Mouse (Mus musculus): ENCODE results near the gene Rheb. TPM values are rescaled to one million over a fixed set of nuclear protein-coding genes. Genes with fewer than 3 reads are reported as not detected.
"Not testable (repeated sequence)": the region's sequence is repeated elsewhere in the genome, so short reads cannot be mapped to it uniquely, and the experiment has no call there.

Rheb gene
- polyA plus RNA-seq, 1 experiment from 2014 or later: 189 TPM

DNA sequence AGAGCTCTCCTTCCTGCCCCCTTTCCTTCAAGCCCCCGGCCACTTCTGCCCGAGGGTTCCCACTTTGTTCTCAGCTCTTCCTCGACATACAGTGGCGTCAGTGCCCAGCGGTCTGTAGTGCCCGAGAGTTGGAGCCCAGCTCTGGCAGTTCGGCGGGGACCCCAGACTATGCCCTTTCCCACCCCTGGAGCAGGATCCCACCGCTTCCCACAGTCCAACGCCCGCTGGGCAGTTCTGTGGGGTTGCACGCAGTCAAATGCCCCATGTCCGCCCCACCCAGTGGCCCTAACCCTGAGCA, 63.6 kb downstream of the Rheb start:
- H3K4me3 ChIP-seq: peak overlapping the region; percentile 8; the same call in 1 of the 2 replicates
- H3K4me1 ChIP-seq: peaks cover 6% of the 10 kb centered on the region
- no peaks in the 10 kb centered on the region for H3K9me3 ChIP-seq
- WGBS: 41% methylated on average over 13 of the region's 13 CpGs
- no peak overlapping the region for H3K9ac ChIP-seq (replicated peaks)
- H3K27me3 ChIP-seq: peaks cover 19% of the 10 kb centered on the region
- H3K27ac ChIP-seq (replicated peaks): no peak overlapping the region
- no peaks in the 10 kb centered on the region for H3K36me3 ChIP-seq
- ATAC-seq (ENCODE audit: low FRiP score, low read depth): no peak
- H3K4me2 ChIP-seq (replicated peaks): peak overlapping the region; percentile 28

DNA sequence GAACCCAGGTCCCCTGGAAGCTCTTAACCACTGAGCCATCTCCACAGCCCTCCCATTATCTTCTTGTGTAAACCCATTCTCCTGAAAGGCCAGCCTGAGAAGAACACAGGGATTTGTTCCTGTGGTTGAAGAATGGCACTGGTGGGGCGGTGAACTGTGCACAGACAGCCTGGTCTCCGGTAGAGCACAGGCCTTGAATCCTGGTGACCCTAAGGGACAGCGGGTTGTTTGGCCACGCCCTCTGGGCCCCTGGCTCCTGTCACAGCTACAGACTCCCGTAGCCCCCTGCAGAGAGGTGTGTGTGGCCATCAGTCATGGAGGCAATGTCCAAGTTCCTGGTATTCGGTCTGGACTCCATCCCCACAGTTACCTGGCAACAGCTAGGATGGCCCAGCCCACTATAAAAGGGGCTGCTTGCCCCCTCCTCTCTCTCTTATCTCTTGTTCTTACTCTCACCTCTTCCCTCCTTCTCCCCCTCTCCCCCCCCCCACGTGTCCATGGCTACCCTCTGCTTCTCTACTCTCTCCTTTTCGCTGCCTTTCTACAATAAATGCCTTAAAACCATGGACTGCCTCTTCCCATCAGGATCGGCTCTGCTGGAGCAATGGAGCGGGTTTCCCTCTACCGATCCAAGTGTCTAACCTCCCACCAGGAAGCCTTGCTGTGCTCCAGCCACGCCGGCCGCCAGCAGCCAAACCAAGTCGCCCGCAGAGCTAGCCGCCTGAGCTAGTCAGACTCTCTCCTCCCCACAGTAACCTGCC, 64.2 kb downstream of the Rheb start:
- ATAC-seq (ENCODE audit: low FRiP score, low read depth): no peak
- H3K4me3 ChIP-seq: peak overlapping the region; percentile 8; the same call in 1 of the 2 replicates
- peaks cover 19% of the 10 kb centered on the region for H3K27me3 ChIP-seq
- H3K36me3 ChIP-seq: no peaks in the 10 kb centered on the region
- WGBS: 15% methylated on average over 17 of the region's 17 CpGs
- H3K9ac ChIP-seq (replicated peaks): no peak overlapping the region
- peak overlapping the region; percentile 28 for H3K4me2 ChIP-seq (replicated peaks)
- H3K27ac ChIP-seq (replicated peaks): no peak overlapping the region
- H3K4me1 ChIP-seq: peaks cover 6% of the 10 kb centered on the region
- no peaks in the 10 kb centered on the region for H3K9me3 ChIP-seq

DNA sequence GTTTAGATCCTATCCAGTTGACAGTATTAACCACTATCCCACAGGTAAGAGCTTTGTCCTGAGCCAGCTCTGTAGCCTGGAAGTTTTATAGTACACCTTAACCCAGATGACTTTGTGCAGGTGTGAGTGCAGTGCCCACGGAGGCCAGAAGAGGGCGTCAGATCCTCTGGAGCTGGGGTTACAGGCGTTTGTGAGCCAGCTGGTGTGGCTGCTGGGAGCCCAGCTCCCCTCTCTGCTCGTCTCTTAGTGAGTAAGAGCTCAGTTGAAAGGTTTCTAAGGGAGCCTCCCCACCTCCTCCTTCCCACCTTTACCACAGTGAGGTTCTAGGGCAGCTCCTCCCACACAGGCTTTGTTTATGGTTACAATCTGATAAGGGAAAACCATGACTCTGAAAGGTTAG, 65.7 kb downstream of the Rheb start:
- Histone ChIP-seq H3K27ac (replicated peaks) (no peak overlapping the region), H3K4me1 (peaks cover 6% of the 10 kb centered on the region), H3K36me3 (no peaks in the 10 kb centered on the region), H3K4me2 (replicated peaks) (no peak overlapping the region), H3K9ac (replicated peaks) (no peak overlapping the region), H3K9me3 (no peaks in the 10 kb centered on the region), H3K27me3 (peaks cover 19% of the 10 kb centered on the region), H3K4me3 (no peak overlapping the region)
- ATAC-seq (ENCODE audit: low FRiP score, low read depth): no peak
- 76% methylated on average over 4 of the region's 4 CpGs for WGBS

DNA sequence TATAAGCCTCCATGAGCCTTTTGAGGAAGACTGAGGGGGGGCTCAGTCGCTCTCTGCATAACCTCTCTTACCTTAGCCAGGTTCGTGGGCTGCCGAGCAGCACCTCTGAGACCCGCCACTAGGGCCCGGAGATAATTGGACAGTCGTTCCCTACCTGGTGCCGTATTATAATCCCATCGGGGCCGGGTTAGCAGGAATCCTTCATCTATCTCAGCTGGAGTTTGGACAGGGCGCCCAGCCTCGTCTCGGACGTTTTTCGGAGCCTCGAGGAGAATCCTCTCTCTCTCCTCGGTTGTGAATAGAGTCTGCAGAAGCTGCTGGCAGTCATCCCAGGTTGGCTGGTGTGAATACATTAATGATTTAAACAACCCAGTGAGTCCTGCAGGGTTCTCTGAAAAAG, 67.9 kb downstream of the Rheb start:
- not testable (repeated sequence) for ATAC-seq (ENCODE audit: low FRiP score, low read depth)
- WGBS: 90% methylated on average over 16 of the region's 16 CpGs

DNA sequence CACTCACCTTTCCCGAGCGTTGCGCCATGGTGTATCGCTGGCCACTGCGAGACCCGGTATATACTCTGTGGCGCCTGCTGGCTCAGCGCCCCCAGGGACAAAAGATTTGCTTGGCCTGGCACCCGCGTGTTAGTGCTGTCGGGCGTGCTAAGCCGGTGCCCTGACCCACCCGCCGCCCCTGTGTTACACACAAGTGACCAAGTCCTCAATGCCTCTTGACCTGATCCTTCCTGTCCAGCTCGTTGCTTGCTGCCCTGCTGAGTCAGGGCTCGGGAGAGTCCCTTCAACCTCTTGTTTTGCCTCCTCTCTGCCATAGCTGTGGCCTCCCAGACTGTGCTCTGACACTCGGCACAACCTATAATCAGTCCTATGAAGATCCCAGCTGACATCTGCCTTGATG, 84.6 kb downstream of the Rheb start, which contains the start of gene Crygn:
TSS of gene Crygn (minus strand) at position 193 of the 400 bp plus-strand sequence.
- Histone ChIP-seq H3K27ac (replicated peaks) (no peak within 1 kb of the TSS), H3K4me3 (no peak within 1 kb of the TSS), H3K9ac (replicated peaks) (no peak within 1 kb of the TSS; the same call in 1 of the 2 replicates), H3K4me1 (no peaks in the 10 kb centered on the region), H3K9me3 (no peaks in the 10 kb centered on the region), H3K36me3 (no peaks in the 10 kb centered on the region), H3K4me2 (replicated peaks) (no peak within 1 kb of the TSS), H3K27me3 (peaks cover 4% of the 10 kb centered on the region; the same call in 1 of the 2 replicates)
- no peak for ATAC-seq (ENCODE audit: low FRiP score, low read depth)
- WGBS: 27% methylated on average over 18 of the region's 18 CpGs

More for the DNA sequence above, 67.9 kb downstream of the Rheb start:
- H3K4me3 ChIP-seq; H3K9me3 ChIP-seq; H3K36me3 ChIP-seq; H3K9ac ChIP-seq (replicated peaks); H3K4me2 ChIP-seq (replicated peaks); H3K27ac ChIP-seq (replicated peaks); H3K4me1 ChIP-seq: not testable (repeated sequence)
- H3K27me3 ChIP-seq: peaks cover 13% of the 10 kb centered on the region

DNA sequence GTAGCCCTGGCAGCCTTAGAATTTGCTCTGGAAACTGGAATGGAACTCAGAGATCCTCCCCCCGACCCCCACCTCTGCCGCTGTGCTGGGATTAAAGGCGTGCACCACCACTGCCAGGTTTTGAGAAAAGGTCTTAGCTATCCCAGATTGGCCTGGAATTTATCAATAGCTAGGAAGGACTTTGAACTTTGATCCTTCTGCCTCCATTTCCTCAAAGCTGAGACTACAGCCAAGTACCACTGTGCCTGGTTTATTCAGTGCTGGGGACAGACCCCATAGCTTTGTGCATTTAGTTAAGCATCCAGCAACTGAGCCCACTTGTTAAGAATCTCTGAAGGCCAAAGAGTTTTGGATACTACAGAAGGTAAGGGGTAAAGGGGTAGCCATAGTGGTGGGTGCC, 85.5 kb downstream of the Rheb start:
- H3K9me3 ChIP-seq: no peaks in the 10 kb centered on the region
- no peak overlapping the region for H3K4me2 ChIP-seq (replicated peaks)
- ATAC-seq (ENCODE audit: low FRiP score, low read depth): no peak
- H3K9ac ChIP-seq (replicated peaks): no peak overlapping the region
- H3K4me3 ChIP-seq: no peak overlapping the region
- H3K4me1 ChIP-seq: peaks cover 5% of the 10 kb centered on the region; the same call in 1 of the 2 replicates
- no peak overlapping the region for H3K27ac ChIP-seq (replicated peaks)
- 51% methylated on average over 3 of the region's 3 CpGs for WGBS
- peaks cover 13% of the 10 kb centered on the region; the same call in 1 of the 2 replicates for H3K27me3 ChIP-seq
- no peaks in the 10 kb centered on the region for H3K36me3 ChIP-seq

Other genes with a start within 250 kb of the Rheb start
- gene Smarcd3, start 218.2 kb downstream of the Rheb start, polyA plus RNA-seq (2016; fragmentation: Nextera tagmentation; extraction: Ambion mirVana): 108 and 120 TPM in 2 replicates
- 37.3 and 37.6 TPM in 2 replicates for gene Nub1, start 157.1 kb downstream of the Rheb start, polyA plus RNA-seq (2016; fragmentation: Nextera tagmentation; extraction: Ambion mirVana)
- gene Wdr86, start 111.9 kb downstream of the Rheb start, polyA plus RNA-seq (2016; fragmentation: Nextera tagmentation; extraction: Ambion mirVana): 8.1 and 11.7 TPM in 2 replicates
- gene Crygn, start 84.6 kb downstream of the Rheb start, polyA plus RNA-seq (2016; fragmentation: Nextera tagmentation; extraction: Ambion mirVana): not detected in 2 replicates

Measured in midbrain, embryonic 12.5 days (tissue).